Mouse (Mus musculus) lung, adult 10 weeks (tissue): ENCODE results near the gene Naa40. TPM values are rescaled to one million over a fixed set of nuclear protein-coding genes. Genes with fewer than 3 reads are reported as not detected.

ENCODE experiments used
- polyA plus RNA-seq: library from polyadenylated mRNA; stranded (reverse); fragments of 350-450 nt; fragmentation: Illumina TruSeq; extraction: RNeasy Lipid Tissue Mini Kit (QIAGEN cat#74804); gene quantifications from one replicate; pipeline ENCODE4 v1.2.3, GENCODE M21; 2014; ENCODE audit warnings: low read depth, low replicate concordance; ENCODE audit not compliant: insufficient read depth

The Naa40 gene
- 8.4 TPM for polyA plus RNA-seq

DNA sequence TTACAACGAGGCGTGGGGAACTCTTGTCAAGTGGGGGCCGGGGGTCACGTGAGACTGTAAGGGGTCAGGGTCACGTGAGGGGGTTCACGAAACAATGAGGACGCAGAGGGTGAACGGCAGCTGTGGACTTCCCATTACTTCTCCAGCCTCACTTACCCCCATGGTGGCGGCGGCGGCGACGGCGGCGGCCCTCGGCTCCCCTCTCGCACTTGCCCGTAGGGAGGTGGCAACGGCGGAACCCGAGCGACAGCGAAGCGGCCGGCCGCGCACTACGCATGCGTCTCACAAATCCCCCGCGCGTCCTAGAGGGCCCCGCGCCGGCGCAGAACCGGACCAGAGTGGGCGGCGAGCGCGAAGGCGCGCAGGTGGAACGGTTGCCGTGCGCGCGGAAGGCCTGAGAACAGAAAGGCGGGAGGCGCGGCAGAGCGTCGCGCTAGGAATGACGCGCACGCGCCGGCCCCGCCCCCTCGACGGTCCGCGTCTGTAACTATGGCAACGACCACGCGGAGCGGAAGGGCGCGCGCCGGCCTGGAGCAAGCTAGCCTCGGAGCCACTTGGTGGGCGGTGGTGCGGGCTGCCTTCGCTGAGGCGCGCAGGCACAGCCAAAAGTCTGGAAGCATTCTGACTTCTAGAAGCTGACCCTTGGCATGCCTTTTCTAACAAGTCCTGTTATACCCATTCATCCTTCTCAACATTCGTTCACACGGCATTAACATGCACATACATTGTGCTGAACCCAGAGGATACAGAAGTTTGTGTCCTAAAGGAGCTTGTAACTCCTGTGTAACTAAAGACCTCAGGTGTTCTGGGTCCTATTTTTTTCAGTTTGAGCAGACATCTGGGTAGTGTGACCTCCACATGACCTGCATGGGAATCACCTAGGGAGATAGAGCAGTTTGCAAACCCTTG, at the start of gene Naa40:
TSS of gene Naa40 (minus strand) at position 402 of the 909 bp plus-strand sequence.

DNA sequence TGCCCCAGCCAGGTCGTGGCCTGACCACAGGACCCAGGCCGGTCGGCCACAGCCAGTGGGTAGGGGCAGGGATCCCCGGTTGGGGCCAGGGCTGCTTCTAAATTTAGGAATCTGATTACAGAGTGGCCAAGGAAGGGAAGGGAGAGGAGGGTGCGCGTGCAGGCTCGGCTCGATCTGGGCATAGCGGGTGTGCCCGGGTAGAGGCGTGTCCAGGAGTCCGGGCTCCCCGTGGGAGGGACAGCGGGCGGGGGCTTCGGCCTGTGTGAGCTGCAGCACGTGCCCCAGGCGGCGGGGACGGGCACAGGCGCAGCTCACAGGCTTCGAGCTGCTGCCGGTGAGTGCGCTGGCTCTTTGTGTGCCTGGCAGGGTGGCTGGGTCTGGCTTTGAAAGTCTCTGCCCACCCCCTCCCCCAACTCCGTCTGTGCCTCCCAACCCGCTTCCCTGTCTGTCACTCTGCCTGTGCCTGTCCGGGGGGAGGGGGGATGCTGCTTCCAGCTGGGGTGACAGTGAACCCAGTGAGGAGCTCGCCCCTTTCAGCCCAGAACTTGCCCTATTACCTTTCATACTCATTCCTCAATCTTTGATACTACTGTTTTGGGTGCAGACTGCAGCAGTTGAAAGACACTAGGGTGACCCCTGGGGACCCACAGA, 26.2 kb upstream of the Naa40 start, which contains the start of gene Rcor2:
TSS of gene Rcor2 (plus strand) at position 235 of the 651 bp plus-strand sequence.

GRCm38 (mm10) chr19:7217162-7217925, 23.6 kb downstream of the Naa40 start, which contains the start of gene Cox8a:
Gene Cox8a, minus strand, starts transcription at chr19:7217616.

DNA sequence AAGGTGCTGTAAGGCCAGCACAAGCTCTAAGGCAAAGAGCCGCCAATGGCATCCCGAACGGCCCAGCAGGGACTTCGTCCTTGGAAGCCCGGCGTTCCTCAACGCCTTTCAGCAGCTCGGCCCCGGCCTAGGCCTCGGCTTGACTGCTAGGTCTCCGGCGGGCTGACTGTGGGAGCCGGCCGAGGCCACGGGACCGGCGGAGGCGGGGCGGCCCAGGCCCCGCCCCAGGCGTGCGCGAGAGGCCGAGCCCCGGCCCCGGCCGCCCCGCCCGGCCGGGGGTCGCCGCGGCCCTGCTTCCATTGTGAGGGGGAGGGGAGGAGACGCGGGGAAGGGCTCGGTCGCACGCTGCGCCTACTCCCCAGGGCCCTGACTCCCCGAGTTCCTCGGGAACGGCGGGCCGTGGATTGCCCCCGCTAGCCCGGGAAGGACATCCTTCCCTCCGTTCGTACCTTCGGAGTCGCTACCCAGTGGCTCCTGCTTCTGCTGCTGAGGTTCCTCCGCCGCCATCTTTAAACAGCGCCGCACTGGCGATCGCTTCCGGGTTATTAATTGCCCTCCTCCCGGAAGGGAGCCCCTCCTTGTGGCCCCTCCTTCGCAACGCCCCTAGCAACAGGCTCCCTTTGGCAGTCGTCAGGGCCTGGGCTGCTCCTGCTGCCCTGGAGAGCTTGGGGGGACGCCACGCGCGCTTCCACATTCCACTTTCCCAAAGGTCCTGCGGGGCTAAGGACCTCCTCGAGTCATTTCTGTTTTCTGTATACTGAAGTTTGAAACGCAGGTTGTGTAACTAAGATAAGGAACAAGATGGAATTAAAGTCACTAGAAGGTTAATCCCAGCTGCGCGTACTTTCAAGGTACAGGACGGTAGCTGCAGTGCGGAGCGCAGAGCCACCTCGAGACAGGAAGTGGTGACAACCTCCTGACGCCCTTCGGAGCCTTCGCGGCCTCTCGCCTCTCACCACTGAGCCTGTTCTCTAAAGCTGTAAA, 34.9 kb downstream of the Naa40 start, which contains the start of gene Otub1:
TSS of gene Otub1 (minus strand) at position 564 of the 984 bp plus-strand sequence.

Other genes with a start within 250 kb of the Naa40 start
- gene Dnajc4, start 248.6 kb downstream of the Naa40 start, polyA plus RNA-seq = 24.8 TPM
- 13.9 TPM for gene Nudt22, start 245.1 kb downstream of the Naa40 start, polyA plus RNA-seq
- 8.8 TPM for gene Trpt1, start 245.1 kb downstream of the Naa40 start, polyA plus RNA-seq
- 17.2 TPM for gene Fermt3, start 221.7 kb downstream of the Naa40 start, polyA plus RNA-seq
- 69.0 TPM for gene Stip1, start 201.2 kb downstream of the Naa40 start, polyA plus RNA-seq
- 22.1 TPM for gene Macrod1, start 184.4 kb downstream of the Naa40 start, polyA plus RNA-seq
- gene Flrt1, start 135.5 kb downstream of the Naa40 start, polyA plus RNA-seq = 0.06 TPM
- 39.3 TPM for gene Otub1, start 34.9 kb downstream of the Naa40 start, polyA plus RNA-seq
- gene Cox8a, start 23.6 kb downstream of the Naa40 start, polyA plus RNA-seq = 408 TPM
- gene Rcor2, start 26.1 kb upstream of the Naa40 start, polyA plus RNA-seq = 0.99 TPM
- 18.9 TPM for gene Mark2, start 100.7 kb upstream of the Naa40 start, polyA plus RNA-seq
- gene Spindoc, start 141.8 kb upstream of the Naa40 start, polyA plus RNA-seq = 12.3 TPM
- gene 2700081O15Rik, start 176.4 kb upstream of the Naa40 start, polyA plus RNA-seq = 6.3 TPM
- 105 TPM for gene Rtn3, start 242.1 kb upstream of the Naa40 start, polyA plus RNA-seq